Mouse (Mus musculus) CD4-positive, CD25-positive, alpha-beta regulatory T cell, adult 2 months (primary cell): ENCODE measurements at regions not wholly inside any gene's neighbourhood (a gene's known extent, or its start where the extent isn't known, plus 50 kb on each side); places are given as distances from the start of the nearest gene placed in this dataset.

ENCODE experiments used
- DNase-seq: peaks from one replicate; pipeline ENCODE4 v3.0.0-alpha.2; 2012; ENCODE audit warnings: low read depth, low spot score

- no peak for DNase-seq
Observed at GRCm38 (mm10) chr4:68179551-68179950, 774.6 kb downstream of the Brinp1 start.

DNA sequence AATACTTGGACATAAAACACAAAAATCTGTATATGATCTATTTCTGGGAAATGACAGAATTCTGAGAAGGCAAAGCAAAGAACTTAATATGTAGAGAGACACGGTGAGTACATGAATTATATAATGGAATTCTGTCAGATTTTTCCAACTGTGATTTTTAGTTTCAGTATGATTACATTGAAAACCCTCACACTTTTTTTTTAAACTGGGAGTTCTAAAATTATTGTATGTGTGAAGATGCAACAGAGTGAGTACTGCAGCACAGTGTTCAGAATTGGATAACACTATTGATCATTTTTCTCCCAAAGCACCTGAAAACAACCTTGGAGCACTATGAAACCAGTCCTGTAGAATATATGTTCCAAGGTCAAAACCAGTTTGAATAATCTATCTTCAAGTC lies 797.7 kb downstream of the Brinp1 start:
- DNase-seq = no peak

DNA sequence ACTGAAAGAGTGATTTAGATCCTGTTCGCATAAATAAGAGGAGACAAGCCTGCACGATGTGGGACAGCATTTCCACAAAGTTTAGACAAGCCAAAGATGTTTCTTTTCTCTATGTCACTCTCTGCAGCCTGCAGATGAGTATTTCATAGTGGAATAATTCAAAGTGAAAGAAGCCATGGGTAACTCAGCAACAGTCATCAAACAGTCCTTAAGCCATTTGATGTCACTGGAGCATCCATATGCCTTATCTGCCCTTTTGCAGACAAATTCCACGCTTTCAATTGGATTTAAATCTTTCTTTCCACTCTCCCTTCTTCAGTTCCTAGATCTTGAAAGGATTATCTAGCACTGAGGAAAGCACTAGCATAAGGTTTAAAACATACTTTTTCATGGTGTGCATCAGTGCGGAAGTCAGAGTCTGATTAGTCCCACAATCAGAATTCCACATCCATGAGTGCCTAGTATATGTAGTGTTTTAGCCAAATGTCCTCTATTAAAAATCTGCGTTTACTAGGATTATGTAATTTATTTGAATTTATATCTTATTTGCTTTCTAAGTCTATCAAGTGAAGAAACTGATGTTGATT lies 805.6 kb downstream of the Brinp1 start:
- no peak for DNase-seq

DNA sequence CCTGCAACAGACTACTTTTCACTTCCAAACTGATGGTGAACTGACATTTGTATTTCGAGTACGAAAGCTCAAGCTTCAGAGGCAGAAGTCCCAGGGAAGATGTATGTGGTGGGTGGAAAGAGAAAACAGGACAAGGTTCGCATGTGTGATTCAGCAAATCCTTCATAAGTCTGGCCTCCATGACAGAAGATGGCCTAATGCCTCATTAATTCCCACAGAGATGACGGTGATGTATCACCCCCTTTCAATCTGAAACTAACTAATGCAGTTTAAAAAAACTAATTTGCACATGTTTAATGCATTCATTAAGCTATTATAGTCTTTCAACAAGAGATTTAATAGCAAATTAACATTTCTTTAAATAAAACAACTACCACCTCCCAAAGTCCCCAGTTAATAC lies 826.1 kb downstream of the Brinp1 start:
- no peak for DNase-seq

DNA sequence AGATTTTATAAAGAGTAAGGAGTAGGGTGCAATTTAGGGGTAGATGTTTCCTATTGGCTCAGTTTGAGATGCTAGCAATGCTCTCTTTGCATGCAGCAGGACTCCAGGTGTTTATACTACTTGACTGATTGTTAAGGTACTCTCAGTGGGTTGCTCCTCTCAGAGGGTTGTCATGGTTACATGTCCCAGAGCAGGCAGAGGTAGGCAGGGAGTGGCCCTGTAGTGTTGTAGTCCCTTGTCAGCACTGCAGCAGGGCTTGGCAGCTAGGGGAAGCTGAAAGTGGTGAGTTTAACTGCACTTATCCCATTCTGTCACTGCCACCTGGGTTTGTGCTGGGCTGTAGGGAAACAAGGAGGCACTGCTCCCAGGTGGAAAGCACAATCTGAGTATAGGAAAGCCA lies 839.7 kb downstream of the Brinp1 start:
- DNase-seq = no peak

- DNase-seq = no peak
Observed at GRCm38 (mm10) chr4:68085255-68085654, 868.9 kb downstream of the Brinp1 start.

DNA sequence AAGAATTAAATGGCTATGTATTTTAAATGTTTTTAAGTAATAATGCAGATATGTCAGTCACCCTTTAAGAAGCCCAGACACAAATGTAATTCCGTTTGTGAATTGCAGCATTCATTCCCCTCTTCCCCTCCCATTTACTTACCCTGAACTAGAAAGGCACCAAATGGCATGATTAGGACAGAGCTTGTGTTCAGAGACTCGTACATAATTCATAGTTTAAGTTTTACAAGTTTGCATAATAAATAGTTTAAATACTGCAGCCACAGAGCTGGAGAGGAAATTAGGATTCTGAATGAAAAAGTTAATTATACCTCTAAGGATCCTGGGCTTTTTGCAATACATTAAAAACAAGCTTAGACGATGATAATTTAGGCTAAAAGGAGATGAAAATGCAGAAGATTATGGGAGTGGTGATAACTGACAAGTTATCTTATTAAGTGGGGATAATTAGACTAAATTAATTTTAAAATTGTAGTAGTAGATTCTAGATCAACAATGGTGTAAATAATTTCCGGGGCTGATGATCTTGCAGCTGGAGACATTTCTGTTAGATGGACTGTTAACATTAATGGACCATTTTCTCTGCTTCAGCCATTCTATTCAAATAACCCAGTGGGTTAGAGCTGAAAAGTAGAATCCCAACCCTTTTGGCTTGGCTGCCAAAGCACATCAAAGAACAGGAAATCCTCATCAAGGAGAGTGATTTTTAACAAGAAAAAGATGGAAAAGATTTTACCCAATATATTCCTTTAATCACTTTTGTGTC lies 897.2 kb downstream of the Brinp1 start:
- no peak for DNase-seq

- no peak for DNase-seq
Observed at GRCm38 (mm10) chr4:68022891-68023303, 931.3 kb downstream of the Brinp1 start.

- DNase-seq = no peak
Observed at GRCm38 (mm10) chr4:68011371-68011770, 942.8 kb downstream of the Brinp1 start.

DNA sequence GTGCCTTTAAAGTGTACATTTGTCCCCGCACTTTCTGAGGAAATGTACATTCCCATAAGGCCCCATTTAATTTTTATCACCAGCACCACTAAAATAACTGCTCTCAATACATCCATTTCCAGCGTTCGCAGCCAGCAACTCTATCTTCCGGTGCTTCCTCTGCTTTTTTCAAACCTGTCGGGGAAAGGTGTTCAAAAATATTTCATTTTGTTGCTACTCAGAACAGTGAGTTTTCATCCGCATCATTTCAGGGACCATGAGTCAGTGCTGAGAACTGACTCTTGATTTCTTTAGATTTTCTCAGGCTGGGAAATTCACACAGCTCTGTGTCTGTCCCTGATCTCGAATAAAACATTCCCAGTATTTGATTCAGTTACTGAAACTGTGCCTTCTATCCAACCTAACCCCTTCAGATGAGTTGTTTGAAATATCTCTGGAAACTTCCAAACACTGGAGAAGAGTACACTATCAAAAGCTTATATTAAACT lies 959.4 kb downstream of the Brinp1 start:
- no peak for DNase-seq

- no peak for DNase-seq
Observed at GRCm38 (mm10) chr4:67963456-67963855, 990.7 kb downstream of the Brinp1 start.

GRCm38 (mm10) chr4:67948000-67948399 lies 1006.2 kb downstream of the Brinp1 start:
- no peak for DNase-seq

DNA sequence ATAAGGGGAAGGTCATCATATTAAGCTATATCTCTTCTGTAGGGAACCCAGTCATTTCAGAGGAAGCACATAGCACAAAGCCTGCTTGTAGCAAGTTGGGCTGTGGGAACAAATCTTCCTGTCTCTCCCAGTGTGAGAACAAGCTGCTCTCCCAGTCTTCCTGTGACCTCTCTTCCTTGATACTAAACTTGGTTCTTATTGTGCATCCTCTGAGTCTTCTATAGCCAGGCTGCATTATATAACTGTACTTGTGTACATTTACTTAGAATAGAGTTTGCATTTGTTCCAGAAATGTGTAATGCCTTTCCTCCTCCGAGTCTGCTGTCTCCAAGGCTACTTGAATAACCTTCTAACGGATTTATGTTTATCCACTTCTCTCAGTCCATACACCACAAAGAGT lies 1021.7 kb downstream of the Brinp1 start:
- no peak for DNase-seq

DNA sequence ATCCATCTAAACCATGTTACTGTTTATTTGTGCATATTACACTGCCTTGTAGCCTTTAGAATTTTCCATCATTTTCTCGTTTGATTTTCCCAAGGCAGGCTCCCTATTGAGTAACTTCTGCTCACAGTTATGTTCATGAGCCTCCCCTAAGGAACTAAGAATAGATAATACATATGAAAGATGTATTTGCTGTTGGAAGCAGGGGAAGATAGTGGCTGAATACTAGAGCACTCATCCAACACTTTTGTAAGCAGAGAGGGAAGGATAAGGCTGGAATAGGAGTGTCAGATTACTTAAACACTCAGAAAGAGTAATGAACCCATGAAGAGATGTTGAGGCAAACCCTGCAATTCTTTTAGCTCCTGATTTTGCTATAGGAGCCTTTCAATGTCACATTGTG lies 1055.1 kb downstream of the Brinp1 start:
- DNase-seq = no peak

DNA sequence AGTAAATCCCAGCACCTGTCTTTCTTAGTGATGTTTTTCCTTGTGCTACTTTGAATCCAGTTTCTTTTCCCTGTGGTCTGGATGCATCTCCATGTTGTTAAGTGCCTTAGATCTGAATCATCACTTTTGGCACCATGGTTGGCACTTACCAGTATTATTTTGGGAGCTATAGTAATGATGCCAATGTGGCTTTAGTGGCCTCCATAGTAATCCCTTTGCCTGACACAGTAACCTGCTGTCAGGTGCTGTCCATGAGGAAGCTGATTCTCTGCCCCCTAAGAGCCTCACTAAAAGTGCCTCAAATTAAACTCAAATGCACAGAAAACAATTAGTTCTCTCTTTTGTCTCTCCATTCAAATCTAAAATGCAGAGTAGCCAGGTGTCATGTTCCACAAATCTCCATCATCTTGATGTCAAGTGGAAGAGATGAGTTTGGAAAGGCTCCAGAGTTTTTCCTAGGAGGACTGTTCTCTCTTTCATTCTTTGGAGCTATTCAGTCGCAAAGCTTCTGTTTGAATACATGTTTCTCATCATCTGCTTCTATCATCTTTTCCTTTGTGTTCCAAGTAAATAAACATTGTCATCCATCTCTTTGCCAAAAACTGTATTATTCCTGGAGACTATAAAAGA lies 1062.1 kb downstream of the Brinp1 start:
- no peak for DNase-seq

DNA sequence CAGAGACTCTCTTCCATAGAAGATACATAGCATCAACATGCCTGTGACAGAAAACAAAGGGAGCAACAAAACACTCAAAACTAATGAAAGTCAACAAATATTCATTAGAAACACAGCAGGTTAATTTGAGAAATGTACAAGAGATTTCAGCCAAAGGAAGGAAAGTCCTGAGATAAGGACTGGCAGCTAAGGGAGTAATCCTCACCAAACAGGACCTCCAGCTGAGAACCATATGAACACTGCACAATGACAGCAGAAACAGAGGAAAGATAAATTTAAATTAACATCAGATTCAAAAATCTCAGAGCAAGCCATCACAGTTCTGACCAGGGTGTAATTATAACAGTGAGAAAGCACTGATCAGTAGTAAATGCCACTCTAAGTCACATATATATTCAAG lies 1060.6 kb downstream of the Tlr4 start:
- DNase-seq = no peak

GRCm38 (mm10) chr4:67885204-67885603 lies 1057.8 kb downstream of the Tlr4 start:
- DNase-seq = no peak

DNA sequence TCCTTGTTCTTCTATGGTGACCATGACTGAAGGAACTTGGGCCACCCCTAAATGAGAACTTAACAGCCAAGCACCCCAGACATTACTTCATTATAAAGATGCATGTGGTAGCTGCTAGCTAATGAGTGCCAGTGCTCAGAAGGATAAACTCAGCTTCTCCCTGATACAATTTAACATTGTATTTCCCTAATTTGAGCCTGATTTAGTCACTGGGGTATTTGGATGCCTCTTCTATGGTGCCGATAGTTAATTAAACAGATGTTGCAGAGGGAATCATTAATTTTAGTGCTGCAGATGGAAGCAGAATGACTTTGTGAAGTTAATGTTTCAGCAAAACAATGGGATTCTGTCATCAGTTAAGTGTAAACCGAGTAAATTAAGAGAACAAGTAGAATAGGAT lies 1034.8 kb downstream of the Tlr4 start:
- no peak for DNase-seq

DNA sequence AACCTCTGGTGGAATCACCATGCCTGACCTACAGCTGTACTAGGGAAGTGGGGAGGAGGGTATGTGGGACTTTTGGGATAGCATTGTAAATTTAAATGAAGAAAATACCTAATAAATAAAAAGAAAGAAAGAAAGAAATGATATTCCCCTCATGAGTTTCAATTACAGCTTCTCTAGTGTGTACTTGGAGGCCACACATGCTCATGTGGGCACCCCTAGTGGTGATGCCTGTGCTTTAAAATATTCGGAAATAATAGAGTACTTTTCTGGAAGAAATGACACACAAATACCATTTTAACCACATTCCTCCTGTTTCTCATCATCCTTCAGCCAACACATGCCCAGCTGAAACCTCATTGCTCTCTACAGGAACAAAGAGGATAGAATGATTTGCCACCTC lies 1034.4 kb downstream of the Tlr4 start:
- DNase-seq = no peak

- no peak for DNase-seq
Observed at GRCm38 (mm10) chr4:67853001-67853400, 1025.6 kb downstream of the Tlr4 start.

- DNase-seq = no peak
Observed at GRCm38 (mm10) chr4:67833397-67833796, 1006.0 kb downstream of the Tlr4 start.

- peak; percentile 0 for DNase-seq
Observed at GRCm38 (mm10) chr4:67825484-67825883, 998.1 kb downstream of the Tlr4 start.

DNA sequence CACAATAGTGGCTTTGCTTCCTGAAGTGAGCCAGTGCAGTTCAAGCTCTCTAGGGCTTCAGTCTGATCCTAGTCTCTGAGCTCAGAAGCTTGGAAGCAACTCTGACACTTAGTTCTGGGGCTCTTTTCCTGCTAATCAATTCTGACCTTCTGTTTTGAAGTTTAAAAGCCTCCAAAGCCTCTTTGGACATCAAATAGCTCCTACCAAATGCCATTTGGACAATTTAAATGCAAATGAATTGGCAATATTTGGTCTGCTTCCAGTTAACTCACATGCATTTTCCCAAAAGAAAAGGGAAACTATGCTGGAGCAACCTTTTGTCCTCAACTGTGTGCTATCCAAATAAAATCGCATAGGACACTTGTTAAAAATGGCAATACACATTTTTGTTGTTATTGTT lies 968.7 kb downstream of the Tlr4 start:
- DNase-seq = no peak
